Mouse (Mus musculus) monocyte, adult 5-6 weeks (primary cell): ENCODE data around the gene Macrod2. TPM values are rescaled to one million over a fixed set of nuclear protein-coding genes. Genes with fewer than 3 reads are reported as not detected.

Experiments used
- ATAC-seq: fragments of 153-309, 156-312 bp; replicated peaks from 2 replicates; pipeline ENCODE4 v1.8.0; 2017; ENCODE audit warnings: mild to moderate bottlenecking; ENCODE audit not compliant: low TSS enrichment, insufficient number of reproducible peaks, severe bottlenecking, poor library complexity, low FRiP score
- total RNA-seq: library from RNA; stranded (forward); fragments of 200-1000, 200-491, 200-594 nt; gene quantifications from 3 replicates; pipeline ENCODE4 v1.2.3, GENCODE M21; 2017

Gene Macrod2
- total RNA-seq, 1 experiment from 2014 or later = 7.0 TPM

DNA sequence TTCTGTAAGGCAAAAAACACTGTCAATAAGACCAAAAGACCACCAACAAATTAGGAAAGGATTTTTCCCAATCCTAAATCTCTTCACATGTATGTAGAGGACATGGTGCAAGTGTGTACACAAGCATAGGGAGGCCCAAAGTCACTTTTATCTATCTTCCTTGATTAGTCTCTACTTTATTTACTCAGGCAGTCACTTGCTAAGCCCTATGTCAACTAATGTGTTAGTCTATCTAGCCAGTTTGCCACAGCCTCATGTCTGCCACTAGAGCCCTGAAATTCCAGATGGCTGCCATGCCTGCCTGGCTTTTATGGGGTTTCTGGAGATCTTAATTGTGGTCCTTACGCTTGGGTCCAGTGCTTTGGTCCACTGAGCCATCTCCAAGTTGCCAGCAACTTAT, 1483.4 kb downstream of the Macrod2 start:
- ATAC-seq = no peak

DNA sequence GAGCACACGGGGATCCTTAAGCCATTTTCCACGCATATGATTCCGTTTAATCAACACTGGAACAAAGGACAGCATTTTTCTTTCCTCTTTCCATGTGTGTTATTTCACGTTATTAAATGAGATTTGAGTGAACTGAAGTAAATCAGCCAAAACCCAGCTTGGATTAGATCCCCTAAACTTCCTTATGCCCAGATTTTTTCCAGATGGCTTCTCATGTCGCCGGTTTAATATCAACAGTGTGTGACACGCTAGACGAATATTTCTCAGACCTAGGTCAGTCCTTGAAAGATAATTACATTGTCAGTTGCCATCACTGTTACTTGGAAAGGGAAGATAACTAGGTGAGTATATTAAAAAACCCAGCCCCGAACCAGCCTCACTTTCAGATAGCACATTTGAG, 1484.6 kb downstream of the Macrod2 start:
- ATAC-seq = no peak

DNA sequence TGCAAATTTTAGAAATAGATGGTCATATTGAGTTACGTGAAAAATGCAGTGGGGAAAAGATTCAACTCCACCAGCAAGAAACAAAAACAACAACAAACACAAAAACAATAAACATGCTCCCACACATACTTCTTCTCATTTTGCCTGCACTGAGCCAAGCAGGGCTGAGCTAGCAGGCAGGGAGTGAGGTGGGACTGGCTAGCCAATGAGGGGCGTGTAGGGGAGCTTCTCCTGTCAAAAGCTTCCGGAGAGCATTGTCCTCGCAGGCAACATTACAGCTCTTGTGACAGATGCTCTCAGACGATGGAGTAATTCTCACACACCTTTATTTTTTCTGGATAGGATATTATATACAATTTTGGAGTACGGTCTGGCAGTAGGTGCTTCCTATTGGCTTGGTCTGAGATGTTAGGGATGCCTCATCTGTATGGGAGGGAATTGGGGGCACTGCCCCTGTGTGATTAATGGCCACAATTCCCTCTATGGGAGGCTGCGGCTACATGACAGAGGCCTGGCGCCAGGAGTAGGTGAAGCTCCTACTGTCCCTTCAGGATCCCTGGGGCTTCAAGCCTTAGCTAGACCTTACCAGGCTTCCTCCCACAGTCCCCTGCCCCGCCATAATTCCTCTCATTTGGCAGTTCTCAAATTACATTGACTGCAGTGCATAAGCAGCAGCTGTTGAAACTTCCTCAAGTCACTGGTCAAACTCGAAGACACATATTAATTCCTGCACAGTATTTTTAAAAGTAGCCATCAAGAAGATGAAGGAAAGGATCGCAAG, 1491.8 kb downstream of the Macrod2 start:
- ATAC-seq = no peak

DNA sequence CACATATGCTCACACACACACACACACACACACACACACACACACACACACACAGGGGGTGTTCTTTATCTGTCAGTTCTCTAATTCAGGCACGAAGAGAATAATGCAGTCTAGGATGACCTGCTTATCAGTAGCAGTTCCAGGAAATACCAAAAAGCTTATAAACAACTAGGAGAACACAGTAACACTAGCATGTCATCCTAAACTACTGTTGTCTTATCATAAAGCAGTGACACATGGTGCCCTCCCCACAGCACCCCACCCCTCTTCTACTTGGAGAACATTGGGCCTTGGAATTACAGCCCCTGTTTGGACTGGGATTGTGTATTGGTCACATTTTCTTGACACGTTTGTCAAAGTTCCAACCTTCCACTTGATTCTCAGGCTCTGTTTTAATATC, 1494.4 kb downstream of the Macrod2 start:
- ATAC-seq = no peak

DNA sequence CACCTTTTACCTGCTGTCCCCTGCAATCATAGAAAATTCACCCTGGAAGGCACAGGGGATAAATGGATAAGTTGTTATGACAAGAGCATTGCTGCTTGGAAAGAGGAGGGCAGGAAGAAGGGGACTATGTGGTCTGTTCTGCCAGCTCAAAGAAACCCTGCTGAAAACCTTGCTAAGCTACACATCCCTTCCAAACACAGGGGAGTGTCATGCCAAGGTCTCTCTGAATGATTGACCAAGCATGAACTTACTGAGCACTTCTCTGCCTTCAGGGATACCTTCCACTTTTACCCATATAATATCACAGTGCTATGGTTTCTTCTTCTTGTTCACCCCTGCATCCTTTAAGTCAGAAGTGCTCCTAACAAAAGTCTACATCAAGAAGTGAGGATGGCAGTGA, 1502.8 kb downstream of the Macrod2 start:
- ATAC-seq = no peak

DNA sequence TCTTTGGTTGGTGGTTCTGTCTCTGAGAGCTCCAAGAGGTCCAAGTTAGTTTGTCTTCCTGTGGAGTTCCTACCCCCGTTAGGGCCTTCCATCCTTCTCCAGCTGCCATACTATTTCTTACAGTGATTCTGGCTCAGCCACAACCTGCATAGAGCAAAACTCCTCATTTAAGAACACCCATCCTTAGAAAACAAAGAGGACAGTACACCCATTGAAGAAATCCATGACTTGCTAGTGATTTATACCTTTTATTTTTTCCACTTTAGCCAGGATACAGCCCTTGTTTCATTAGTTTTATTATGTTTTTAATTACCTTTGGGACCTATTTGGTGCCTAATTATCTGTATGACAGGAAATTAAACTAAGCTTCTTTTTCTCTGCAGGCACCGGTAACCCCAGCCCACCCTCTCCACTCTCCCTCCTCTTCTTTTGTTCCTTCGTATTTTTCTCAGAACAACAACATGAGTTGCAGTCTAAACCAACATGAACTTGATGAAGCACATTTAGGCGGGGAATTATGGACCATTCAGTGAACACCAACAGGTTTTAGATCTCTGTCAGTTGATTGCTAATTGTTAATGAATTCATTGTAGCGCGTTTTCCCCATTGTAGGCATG, 1516.8 kb downstream of the Macrod2 start:
- ATAC-seq = no peak

DNA sequence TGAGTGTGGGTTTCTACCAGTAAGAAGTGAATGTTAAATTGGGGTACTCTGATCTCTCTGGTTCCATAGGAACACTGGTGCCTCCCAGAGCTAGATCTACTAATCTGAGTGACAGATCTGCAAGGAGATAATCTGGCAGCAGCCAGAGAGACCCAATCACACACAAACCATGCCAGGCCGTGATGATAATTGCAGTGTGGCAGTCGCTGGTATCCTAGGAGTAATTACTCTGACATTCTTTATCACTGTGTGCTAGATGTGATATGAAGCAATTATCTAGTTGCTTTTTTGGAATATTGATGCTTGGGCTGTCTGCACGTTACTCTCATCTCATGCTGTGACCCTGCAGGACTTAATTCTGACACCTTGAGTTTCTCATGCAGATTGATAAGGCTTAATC, 1518.4 kb downstream of the Macrod2 start:
- no peak for ATAC-seq

DNA sequence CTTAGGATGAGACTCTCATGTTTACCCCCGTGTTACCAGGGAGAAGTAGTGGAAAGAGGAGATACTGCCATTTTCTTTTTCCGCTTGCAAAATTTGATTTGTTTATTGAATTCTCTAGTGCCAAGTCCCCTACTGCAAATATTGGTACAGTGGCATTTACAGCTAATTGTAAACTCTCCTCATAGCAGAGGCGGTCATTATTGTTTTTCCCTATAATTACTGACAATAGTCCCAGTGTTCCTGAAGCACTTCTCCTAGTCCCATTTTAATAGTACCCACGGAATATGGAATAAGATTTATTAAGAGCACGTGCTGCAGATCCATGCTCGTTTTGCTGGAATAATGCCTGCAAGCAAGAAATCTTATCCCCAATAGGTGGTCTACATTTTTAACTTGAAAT, 1518.8 kb downstream of the Macrod2 start:
- no peak for ATAC-seq

DNA sequence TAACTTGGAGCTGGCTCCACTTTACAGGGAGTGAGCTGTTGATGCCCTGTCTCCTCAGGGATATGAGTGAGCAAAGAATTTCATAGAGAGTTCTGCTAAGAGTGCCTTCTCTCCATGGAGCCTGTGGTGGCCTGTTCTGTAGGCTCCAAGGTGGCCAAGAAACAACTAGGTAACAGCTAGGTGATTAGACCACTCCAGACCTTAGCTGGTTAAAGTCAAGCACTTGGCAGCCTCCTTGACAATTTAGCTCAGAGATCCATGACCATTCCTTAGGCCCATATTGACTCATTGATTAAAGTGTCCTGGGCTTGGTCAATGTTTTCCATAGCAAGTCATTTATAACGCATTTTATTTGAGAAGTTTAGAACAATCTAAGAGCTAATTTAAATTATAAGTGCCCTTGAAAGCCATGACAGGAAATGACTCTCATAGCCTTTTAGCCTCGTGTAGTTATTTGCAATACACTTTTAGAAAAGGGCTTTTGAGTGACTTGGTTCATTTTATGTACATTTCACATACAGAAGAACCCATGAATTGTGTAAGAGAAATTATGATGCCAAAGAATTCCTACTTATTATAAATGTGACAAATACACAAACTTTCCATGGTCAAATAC, 1525.4 kb downstream of the Macrod2 start:
- ATAC-seq = no peak

DNA sequence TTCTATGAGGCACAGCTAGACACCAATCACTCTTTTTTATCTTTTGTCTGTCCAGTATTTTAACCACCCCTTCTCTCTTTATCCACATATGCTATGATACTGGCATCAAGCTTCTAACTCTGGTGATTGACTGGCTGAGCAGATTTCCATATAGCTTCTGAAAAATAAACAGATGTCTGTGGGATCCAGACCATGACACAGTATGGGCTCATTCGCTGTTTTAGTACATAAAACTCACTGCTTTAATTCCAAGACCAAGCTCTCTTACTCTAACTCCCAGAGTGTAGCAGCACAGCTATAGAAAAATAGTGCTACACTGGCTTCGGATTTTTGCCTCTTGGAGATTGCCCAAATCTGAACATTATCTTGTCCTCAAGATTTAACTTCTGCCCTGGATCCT, 1540.0 kb downstream of the Macrod2 start:
- no peak for ATAC-seq

DNA sequence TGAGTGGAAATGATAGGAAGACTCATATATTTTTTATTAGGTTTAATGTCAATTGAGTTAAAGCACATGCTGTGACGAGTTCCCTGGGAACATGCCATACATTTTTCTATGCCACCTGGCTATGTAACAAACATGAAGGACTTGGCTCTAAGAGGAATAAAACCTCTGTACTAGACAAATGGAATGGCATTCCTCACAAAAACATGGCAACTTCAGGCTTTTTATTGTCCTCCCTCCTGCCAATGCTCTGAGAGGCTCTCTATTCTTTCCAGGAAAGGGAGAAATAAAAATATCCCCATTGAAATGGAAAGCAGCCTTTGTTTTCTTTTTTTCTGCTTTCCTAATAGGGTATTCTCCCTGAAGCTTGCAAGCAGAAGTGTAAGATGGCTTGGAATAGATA, 1559.7 kb downstream of the Macrod2 start:
- no peak for ATAC-seq

DNA sequence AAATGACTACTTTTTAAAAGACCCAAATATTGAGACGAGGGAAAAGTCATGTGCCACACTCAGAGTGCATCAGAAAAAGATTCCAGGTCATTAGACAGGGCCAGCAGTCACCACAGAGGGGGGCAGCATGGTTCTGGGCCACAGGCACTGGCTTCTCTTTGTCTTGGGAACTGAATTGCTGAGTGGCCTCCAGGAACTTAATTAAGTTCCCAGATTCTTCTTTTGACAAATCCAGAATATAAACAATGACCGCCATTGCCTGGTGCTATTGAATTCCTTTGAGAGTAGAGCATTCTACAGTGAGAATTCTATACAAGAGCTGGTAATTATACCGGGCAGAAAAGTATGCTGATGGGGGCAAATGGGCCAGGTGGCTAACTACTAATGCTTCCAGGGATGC, 1560.1 kb downstream of the Macrod2 start:
- ATAC-seq = no peak

DNA sequence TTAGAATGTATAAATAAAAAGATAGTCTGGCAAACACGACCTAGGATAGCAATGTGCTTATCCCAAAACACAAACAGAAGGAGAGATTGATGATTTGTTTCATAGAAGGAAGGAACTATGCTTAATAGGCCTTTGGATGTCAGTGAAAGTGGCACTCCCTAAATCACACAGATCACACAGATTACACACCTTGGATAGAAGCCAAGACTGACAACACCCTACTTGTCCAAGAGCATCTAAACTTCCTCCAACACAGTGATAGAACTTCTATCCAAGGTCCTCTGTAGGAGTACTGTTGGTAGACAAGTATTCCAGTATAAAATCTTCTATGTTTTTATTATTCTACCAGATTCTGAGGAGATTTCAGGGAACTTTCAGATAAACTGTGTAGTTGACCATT, 1567.8 kb downstream of the Macrod2 start:
- no peak for ATAC-seq

DNA sequence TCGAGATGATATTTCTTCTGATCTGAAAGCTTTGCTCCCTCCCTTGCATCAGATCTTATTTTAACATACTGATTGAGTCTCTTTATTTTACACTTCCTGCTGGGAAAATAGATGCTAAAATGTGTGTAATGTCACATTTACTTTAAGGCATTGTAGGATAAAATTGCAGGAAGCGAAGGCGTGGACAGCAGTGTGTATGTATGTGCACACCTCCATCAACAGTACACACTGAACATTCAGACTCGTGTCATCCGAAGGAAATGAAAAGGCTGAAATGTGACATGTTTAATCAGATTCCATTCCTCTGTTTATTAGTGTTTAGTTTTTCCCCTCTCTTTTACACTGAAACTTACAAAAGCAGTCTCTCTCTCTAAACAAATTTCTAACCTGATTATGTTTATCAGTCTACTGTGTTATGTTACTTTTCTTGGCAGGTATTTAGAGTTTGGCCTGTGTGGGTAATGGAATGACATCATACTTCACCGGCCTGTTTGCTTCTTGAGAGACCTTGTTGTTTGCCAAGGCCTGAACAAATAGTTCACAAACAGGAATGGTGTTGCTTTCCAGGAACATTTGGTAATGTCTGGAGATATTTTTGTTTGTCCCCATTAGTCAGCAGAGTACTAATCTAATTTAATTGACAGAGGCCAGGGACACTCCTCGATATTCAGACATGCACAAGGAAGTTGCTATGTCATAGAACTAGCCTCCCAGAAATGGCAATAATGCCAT, 1588.7 kb downstream of the Macrod2 start:
- no peak for ATAC-seq

DNA sequence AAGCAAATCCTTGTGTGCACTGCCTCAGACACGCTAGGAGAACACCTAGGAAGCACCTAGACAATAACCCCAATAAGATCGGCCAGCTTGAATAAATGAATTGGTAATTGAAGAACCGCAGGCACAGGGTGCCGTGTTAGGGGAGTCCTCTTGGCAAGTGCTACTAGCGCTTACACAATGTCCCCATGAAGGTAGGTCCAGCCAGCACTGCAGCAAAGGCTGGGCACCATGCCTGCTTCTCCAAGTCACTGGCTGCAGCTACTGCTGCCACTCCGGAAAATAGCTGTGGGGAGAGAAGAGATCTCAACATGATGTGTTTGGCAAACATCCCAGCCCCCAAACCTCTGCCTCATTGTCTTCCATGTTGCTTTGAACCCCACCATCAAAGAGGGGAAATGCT, 1603.8 kb downstream of the Macrod2 start:
- ATAC-seq = no peak

DNA sequence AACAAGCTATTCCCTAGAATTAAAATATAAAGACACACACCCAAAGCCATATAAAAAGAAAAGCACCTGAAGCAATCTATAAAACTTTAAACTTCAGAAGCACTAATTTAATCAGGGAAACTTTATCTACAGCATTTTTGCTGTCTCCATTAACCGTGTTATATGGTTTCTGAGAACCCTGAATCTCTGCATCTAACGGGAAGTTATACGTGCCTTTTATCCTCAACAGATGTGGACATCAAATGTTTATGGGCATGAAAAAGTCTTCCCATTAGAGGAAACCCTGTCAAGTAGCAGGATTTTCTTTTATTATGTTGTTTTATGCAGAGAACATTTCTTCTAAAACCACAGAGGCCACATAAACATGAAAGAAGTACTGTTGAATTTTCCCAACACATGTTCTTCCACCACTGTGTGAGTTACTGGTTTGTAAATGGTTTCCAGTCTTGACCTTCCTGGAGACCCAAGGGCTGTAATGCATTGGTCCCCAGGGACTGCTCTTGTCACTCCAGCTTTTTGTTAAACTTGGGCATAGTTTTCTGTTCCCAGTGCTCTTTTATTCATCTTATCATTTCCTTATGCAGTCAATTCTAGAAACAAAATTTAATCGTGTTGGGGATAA, 1629.5 kb downstream of the Macrod2 start:
- ATAC-seq = no peak

DNA sequence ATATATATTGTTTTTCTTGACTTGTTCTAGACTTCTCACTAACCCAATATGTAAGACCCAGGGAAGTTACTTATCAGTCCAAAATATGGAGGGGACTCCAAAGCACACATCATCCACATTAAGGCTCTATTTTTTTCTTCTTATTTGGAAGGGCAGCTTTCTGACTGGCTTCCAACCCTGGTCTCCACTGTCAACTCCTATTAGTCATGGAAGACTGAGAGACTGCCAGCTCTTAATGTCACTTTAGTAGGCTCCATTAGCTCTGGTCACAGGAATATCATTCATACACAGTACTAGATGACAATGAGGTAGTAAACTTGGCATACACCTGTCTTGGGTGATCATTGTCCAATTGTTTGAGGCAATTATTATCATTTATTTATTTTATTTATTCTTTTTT, 1631.6 kb downstream of the Macrod2 start:
- no peak for ATAC-seq

DNA sequence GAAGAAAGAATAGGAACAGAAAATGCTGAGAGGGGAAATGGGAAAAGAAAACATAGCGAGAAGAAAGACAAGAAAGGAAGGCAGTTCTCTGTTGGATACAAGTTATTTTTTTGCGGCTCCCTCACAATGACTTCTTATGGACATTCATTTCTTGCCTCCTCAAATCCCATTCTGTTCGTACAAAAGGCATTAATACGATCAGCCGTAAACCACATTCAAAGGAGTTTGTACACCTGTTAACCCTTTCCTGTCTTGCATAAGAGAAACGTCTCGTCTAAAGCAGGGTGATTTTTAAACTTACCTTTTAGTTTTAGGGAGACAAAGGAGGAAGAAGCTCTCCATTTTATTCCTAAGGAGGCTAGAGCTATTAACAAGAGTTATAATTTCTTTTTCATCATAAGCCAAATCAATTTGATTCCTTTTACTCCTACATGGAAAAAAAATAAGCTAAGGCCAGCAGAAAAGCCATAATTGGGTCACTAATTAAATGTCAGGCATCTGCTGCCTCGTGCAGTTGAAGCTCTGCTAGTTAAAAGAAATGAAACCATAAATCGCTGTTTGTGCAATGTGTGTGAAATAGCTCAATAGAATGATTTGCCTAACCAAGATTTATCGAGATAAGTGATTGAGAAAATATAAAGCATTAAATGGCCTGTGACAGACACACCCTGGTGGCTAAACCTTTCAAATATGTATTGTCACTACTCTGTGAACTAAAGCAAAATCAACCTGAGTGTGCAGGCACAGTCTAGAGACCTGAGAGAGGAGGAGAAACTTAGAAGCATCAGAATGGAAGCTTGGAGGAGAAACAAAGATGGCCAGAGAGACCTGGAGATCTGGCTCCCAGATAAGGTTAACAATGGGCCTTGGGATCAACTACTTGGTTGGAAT, 1635.9 kb downstream of the Macrod2 start:
- no peak for ATAC-seq
